Mouse (Mus musculus) left cerebral cortex, postnatal 4 days (tissue): ENCODE measurements around the gene Myh14. TPM values are rescaled to one million over a fixed set of nuclear protein-coding genes. Genes with fewer than 3 reads are reported as not detected.
"Not testable (repeated sequence)": the region's sequence is repeated elsewhere in the genome, so short reads cannot be mapped to it uniquely, and the experiment has no call there.

Experiments
- DNase-seq: peaks from one replicate; pipeline ENCODE4 v3.0.0-alpha.2; 2022
- intact Hi-C: fragments of 180-260 bp; cut with DNase I; formaldehyde crosslinking; loops from one replicate; pipeline ENCODE4 v1.15.1; 2025
- total RNA-seq, 2 experiments: library from RNA; stranded (reverse); gene quantifications; 2 replicates each; pipeline ENCODE4 v1.2.3; 2021

Myh14 gene
- 1 to 10 TPM; 3.0 to 5.7 TPM for total RNA-seq

DNA sequence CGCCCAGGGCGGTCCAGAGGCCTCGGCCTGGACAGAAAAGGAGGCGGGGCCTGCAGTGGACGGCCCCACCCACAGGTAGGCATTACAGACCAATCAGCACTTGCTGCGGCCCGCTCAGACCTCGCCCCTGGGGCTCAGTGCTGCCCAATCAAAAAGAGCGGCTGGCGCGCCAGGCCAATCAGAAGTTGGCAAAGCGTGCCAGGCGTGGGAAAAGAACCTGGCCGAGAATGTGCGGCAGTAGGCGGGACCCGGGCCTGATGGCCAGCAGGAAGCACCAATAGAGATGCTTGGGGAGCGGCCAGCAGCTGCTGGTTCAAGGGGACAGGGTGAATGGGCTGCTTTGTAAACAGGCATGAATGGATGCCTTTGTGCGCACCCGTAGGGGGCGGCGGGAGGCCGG, at the start of gene Myh14:
Gene Myh14 (minus strand): TSS at position 41 of the 400 bp plus-strand sequence.
- intact Hi-C loops: no loop called here
- peak; percentile 94 for DNase-seq

DNA sequence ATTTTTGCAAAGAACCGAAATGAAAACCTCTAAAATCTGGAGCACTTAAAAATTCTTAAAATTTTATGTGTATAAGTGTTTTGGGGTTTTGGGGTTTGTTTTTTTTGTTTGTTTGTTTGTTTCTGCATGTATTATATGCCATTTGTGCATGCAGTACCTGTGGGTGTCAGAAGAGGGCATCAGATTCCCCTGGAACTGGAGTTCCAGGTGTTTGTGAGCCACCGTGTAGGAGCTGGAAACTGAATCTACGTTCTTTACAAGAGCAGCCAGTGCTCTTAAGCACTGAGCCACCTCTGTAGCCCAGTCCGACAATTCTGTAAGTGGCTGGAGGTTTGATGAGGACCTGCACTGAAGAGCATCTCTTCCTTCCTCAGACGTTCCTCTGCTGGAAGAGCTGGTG, 39.2 kb upstream of the Myh14 start:
- intact Hi-C loops: no loop called here

DNA sequence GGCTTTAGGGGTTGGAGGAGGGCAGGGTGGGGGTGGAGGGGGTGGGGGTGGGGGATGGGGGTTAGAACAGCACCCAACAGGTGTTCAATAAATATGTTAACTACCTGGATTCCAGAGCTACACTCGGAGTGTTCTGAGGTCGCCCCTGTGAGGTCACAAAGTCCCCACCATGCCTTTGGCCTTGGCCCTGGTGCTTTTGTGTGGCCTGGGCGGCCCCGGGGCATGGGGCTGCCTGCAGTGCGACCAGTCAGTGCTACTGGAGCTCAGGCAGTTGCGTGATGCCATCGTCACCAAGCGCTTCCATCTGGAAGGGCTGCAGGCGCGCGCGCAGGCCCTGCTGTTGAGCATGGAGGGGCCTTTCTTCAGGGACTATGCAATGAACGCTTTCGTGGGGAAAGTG, 37.9 kb upstream of the Myh14 start, which contains the start of gene Izumo2:
Gene Izumo2 (plus strand): TSS at position 169 of the 400 bp plus-strand sequence.
- intact Hi-C loops: no loop called here
- no peak for DNase-seq

More for the DNA sequence above, 39.2 kb upstream of the Myh14 start:
- DNase-seq: no peak

DNA sequence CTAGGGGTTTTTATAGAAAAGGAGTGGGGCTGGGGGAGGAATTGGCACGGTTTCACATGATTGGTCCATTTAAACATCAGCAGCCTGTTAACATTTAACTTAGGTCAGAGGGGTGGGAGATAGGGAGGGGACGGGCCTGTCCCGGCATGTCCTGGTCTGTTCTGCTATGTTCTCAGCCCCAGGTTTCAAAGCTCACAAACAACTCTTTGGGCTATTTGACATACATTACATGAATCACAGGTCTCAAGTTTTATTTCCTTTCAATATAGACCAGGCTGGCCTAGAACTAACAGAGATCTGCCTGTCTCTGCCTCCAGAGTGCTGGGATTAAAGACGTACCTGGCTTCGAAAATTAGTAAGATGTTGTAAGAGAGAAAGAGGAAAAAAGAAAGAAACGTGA, 37.5 kb upstream of the Myh14 start:
- intact Hi-C loops, DNase-seq: not testable (repeated sequence)

DNA sequence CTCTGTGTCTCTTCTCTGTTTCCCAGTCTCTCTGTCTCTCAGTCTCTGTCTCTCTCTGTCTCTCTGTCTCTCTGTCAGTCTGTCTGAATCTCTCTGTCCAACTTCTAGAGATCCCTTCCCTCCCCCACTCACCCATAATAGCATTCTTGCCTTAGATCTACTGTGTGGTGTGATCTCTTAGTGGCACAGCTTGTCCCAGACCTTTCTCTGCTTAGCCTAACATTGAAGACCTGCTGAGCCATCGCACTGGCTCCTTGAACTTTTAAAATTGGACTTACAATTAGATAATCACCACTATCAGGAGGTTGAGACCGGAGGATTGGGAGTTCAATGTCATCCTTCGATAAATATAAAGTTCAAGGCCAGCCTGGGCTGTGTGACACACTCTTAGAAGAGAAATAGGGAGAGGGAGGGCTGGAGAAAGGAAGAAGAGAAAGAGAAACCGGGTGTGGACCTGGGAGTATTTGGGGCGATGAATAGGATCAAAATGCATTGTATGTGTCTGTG, 36.6 kb upstream of the Myh14 start:
- intact Hi-C loops: no loop called here
- DNase-seq: no peak

DNA sequence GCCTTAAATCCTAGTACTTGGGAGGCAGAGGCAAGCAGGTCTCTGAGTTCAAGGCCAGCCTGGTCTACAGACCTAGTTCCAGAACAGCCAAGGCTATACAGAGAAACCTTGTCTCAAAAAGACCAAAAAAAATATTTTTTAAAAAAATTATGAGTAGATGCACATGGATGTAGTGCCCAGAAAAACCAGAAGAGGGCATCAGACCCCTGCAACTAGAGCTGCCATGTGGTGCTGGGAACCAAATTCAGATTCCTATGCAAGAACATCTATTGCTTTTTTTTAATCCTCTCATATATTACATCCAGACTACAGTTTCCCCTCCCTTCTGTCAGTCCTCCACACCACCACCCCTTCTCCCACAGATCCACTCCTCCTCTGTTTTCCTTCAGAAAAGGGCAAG, 35.7 kb upstream of the Myh14 start:
- no peak for DNase-seq
- intact Hi-C loops: no loop called here

DNA sequence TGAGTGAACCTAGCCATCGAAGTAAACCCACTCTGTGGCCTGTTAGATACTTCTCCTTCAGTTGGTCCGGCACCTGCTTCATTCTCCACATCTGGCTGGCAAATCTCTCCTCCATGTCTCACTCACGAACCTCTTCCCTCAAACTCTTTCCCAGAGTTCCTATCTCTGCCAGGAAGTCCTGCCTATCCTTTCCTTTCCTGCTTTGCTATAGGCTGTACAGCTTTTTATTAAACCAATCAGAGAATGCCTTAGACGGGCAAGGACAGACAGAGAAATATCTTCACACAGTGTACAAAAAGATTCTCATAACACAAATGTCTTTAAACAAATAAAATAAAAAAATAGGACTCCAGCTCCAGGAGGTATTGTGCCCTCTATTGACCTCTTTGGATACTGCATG, 34.4 kb upstream of the Myh14 start:
- intact Hi-C loops: no loop called here
- no peak for DNase-seq

DNA sequence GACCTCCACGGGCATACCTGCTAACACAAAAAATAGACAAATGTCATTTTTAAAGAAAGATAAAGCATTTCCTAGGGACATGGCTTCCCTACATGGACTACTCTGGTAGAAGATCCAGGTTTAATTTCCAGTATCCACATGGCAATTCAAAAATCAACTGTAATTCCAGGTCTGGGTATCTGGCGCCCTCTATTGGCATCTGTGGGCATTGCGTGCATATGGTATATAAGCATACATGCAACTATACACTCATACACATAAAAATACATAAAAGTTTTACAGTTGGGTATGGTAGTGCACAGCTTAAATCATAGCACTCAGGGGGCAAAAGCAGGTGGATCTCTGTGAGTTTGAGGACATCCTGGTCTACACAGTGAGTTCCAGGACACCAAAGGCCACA, 33.7 kb upstream of the Myh14 start:
- intact Hi-C loops: no loop called here
- peak; percentile 50 for DNase-seq

DNA sequence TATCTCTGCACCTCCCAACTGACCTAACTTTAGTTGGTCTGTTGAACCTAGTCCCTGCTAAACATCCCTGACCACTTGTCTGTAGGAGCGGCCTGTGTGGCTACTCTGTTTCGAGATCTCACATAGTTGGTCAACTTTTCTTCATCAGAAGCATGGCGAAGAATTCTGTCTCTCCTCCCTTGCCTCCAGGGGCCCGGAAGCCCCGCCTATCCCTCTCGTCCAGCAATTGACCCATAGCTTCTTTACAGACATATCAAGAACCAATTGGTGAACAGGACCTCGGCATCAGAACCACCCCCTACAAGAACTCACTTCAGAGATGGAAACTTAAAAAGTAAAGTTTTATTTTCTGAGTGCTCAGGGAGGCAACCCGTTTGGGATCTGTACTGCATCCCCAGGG, 32.3 kb upstream of the Myh14 start:
- intact Hi-C loops: no loop called here
- DNase-seq: no peak

DNA sequence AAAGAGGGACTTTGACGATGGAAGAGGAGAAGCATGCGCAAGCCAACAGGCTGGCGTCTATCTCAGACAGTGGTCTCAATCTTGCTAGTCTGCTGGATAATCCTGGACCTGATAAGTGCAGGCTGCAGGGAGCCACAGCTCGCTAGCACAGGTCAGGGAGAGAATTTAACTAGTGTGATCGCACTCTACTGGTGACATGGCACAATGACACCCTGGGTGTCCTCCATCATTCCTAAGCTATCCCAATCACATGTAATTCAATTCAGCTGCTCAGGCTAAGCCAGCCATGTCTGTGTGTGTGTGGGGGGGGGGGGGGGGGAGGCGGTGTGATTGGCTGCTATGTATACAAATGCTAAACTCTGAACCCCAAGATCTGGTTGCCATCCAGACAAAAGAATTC, 31.3 kb upstream of the Myh14 start:
- DNase-seq: peak; percentile 37
- intact Hi-C loops: no loop called here

DNA sequence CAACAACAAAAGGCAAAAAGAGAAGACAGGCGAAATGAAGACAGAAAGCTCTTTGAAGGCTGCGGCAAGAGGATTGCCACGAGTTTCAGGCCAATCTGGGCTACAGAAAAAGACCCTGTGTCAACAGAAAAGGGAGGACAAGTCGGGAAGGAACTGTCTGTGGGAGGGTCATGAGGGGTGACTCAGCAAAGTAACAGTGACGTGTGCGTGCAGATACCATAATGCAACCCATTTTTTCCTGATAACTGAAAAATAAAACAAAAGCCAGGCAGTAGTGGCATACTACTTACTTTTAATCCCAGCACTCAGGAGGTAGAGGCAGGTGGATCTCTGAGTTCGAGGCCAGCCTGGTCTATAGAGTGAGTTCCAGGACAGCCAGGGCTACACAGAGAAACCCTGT, 27.3 kb upstream of the Myh14 start:
- DNase-seq: no peak
- intact Hi-C loops: no loop called here

DNA sequence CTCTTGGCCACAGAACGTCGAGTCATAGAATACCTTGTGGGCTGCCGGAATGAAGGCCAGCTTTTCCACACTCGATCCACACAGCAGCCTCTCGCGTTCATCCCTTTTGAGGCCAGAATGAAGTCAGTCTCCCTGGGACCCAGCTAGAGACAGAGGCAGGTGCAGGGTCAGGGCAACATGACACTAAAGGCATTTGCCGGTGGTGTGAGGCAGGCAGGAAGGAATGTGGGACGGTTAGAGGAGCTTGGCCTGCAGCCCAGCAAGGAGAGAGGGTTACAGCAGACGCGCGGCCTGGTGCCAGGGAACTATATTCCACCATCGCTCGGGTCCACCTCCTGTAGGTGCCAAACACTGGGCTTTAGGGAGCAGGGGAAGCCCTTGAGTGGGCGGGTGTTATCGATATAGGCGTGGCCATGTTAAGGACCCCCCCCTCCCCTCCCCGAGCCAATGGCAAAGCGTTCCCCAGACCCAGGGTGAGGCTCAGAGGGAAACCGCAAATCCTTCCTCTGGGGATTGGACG, 26.6 kb upstream of the Myh14 start:
- DNase-seq: peak; percentile 56
- intact Hi-C loops: no loop called here

DNA sequence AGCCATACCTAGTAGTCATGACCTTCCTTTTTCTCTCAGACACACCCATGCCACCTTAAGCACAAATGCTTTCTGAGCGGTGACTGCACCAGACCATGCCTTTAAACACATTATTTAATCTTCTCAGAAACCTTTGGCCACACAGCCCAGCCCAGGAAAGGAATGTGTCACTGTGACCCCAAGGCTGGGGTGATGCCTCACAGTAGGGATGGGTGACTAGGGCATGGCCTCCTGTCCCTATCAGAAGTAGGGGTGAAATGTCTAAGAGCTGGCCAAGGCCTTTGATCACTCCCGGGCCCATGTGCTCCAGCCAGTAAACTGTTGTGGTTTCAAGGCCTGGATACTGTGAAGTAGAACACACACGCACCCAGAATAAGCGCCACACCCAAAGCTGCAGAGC, 24.6 kb upstream of the Myh14 start:
- DNase-seq: no peak
- intact Hi-C loops: no loop called here

DNA sequence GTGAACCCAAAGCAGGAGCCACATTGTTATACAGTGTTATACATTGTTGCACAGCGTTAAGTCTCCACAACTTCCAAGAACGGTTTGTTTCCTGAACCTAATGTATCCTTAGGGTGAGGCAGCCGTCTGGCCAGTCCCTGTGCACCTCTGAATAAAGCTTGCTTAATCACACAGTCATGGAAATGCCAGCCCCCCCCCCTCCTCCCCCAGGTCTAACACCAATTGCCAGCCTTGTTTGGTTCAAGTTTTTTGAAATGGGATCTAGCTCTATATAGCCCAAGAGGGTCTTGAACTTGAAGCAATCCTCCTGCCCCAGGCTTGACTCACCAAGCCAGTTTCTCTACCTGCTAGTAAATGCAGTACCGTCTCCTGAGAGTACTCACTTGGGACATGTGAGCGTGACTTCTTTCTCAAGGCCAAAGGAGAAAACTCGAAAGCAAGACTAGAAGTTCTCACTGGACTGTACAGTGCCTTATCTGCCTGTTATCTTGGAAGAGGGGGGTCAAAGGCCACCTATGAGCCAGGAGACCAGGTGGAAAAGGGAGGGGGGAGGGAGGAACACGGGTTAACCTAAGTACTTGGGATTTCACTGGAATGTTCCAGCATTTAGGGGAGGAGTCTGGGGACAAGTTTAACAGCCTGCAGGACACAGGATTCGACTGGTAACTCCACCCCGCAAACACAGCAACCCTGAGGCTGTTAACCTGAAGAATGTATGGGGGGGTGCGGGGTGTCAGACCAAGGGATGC, 23.0 kb upstream of the Myh14 start:
- intact Hi-C loops: no loop called here
- no peak for DNase-seq

DNA sequence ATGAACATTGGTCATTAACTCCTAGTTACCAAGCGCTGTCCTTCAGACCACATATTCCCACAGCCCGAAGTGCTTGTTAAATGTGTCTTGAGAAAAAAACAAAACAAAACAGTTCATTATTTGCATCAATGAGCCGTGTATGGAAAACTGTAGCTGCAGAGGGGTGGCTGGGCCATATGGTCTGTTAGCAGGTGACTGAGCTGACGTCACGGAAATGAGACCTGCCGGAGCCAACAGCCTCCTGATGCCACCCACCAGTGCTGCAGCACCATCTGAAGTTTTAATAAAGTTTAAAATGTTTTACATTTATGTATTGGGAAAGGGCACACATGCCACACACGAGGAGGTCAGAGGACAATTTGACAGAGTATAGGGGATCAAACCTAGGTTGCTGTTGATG, 18.7 kb upstream of the Myh14 start:
- intact Hi-C loops: no loop called here
- no peak for DNase-seq

DNA sequence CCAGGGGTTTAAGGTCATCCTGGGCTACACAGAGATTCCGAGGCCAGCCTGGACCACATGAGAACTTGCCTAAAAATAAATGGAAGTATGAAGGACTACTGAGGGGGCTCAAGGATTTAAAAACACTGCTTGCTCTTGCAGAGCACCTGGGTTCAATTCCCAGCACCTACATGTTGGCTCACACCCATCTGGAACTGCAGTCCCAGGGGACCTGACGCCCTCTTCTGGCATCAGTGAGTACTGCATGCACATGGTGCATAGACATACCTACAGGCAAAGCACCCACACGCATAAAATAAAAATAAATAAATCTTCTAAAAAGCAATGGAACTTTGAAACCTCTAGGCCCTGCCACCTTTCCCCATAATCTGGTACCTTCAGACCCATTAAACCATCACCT, 18.2 kb upstream of the Myh14 start:
- intact Hi-C loops: no loop called here
- no peak for DNase-seq

DNA sequence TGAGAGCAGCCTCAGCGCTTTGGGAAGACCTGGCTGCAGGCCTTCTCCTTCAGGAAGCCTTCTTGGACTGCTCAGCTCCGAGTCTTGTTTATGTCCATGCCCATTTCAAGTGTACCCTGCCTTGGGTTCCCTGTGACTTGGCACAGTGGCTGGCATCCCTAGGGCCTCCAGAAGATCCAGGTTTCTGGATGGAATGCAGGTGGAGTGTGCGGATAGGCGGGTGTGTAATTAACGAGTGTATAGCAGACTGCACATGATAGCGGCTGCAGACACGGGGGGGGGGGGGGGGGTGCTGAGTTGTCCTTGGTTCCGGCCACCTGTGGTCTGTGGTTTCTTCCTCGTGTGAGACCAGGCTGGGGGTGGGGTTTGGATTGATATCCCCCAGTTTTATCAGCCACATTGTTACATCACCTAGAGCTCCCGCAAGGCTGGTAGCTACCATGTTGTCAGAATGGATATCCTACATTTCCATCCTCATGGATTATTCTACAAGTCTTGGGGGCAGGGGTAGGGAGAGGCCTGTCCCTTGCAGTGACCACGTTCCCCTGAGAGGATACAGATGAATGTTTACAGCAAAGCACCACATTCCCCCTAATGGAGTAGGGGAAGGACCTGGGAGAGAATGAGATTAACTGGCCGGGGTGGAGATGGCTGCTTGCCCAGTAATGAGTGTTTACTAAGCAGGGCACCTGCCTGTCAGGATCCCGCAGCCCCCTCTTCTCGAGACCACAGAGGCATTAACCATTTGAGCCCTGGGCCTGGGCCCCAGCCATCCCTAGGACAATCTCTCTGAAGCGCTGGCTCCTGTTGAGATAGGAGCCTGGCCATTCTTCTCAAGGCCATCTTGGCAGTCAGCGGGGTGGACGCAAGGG, 15.1 kb upstream of the Myh14 start:
- intact Hi-C loops: no loop called here
- DNase-seq: peak; percentile 67

DNA sequence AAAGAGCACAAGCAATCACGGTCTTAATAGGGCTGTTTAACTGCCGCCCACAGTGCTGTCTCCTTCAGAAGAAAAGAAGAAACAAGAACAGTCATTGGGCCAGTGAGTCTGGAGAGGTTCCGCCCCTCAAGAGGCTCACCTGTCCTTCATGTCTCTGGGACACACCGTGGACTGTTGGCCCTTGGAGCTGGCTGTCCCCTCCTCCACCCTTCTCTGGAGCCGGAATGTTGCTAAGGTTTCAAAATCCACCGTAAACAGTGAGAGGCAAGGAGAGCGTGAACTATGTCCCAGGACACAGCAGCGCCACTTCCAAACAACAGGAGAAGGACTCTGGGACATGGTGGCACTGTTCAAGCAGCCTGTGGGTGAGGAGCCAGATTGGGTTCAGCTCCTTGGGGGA, 13.0 kb upstream of the Myh14 start:
- intact Hi-C loops: no loop called here
- no peak for DNase-seq

DNA sequence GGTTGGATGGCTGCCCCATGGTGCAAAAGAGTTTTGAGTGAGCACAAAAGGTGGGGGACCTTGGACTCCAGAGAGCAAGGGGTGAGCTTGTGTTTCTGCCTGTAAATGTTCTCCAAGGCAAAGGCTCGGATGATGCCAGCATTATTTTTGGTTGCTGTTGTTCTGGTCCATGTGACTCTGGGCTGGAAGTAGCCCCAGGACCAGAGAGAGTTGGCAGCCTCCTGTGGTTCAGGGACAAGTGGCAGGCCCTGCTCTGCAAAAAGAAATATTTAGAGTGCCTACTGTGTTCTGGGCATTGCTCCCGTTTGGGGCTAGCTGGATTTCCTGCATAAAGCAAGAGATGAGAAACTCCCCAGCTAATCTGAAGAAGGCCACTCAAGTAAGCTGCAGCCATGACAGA, 6.0 kb upstream of the Myh14 start:
- intact Hi-C loops: no loop called here
- peak; percentile 49 for DNase-seq

DNA sequence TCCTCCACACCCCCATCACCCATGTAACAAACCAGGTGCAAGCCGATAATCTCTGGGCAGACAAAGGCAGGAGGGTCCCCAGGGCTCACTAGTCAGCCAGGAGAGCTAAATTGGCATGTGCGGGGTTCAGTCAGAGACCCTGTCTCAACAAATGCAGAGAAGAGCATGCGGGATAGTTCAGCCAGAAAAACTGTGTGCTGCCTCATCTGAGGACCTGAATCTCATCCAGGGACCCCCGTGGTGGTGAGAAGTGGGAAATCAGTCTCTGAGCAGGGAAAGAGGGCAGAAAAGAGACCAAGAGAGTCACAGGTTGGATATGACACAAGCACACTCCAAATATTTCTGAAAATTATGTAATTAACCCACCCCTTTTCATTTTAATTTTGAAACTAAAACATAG, 5.5 kb upstream of the Myh14 start:
- peak; percentile 50 for DNase-seq
- intact Hi-C loops: no loop called here

DNA sequence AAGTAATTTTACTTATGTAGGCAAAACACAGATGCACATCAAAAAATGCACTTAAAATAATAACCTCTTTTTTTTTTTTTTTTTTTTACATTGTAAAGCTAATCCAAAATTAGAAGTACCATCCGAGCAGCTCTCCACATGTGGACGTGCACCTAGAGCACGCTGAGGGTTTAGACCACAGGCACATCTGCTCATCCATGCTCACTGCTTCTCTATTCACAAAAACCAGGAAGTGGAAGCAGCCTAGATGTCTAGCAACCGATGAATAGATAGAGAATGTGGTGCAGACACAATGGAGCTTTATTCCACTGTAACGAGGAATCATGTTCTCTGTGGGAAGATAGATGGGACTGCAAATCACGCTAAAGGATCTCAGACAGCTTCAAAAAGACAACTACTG, 4.5 kb upstream of the Myh14 start:
- intact Hi-C loops: no loop called here
- no peak for DNase-seq

DNA sequence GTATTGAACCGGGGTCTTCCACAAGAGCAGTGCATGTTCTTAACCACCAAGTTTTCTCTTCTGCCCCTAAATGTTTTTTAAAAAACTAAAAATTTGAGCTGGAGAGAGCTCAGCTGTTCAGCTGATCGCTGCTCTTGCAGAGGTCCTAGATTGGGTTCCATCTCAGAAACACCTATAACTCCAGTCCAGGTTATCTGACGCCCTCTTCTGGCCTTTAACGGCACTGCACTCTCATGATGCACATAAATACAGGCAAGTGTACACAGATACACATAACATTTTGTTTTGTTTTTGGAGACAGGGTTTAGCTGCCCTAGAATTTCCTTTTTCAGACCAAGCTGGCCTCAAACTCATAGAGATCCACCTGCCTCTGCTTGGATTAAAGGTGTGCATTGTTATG, 3.9 kb upstream of the Myh14 start:
- intact Hi-C loops: no loop called here
- no peak for DNase-seq
